Mouse (Mus musculus): Measurements from ENCODE around the gene Bcas3. TPM values are rescaled to one million over a fixed set of nuclear protein-coding genes. Genes with fewer than 3 reads are reported as not detected.

Gene Bcas3
- polyA plus RNA-seq, 1 experiment from 2014 or later: 18.1 TPM

GRCm38 (mm10) chr11:85833081-85833521, 480.1 kb downstream of the Bcas3 start:
- WGBS (ENCODE audit: insufficient replicate concordance): under 1% methylated on average over 52 of the region's 54 CpGs
- no peak for ATAC-seq (ENCODE audit: insufficient read depth)
- peak overlapping the region; percentile 45; the same call in 1 of the 2 replicates for H3K27ac ChIP-seq (replicated peaks)
- H3K4me2 ChIP-seq: peak overlapping the region; percentile 57
- H3K4me1 ChIP-seq (replicated peaks): peaks cover 43% of the 10 kb centered on the region
- peak overlapping the region; percentile 48 for H3K4me3 ChIP-seq (replicated peaks)
- no peaks in the 10 kb centered on the region for H3K36me3 ChIP-seq (replicated peaks)
- peaks cover 100% of the 10 kb centered on the region for H3K27me3 ChIP-seq
- no peaks in the 10 kb centered on the region for H3K9me3 ChIP-seq (replicated peaks)
- H3K9ac ChIP-seq: peak overlapping the region; percentile 30; the same call in 1 of the 2 replicates

GRCm38 (mm10) chr11:85833761-85834385, 480.9 kb downstream of the Bcas3 start:
- WGBS (ENCODE audit: insufficient replicate concordance): 6% methylated on average over 11 of the region's 11 CpGs
- Histone ChIP-seq H3K27me3 (peaks cover 100% of the 10 kb centered on the region), H3K9ac (no peak overlapping the region), H3K27ac (replicated peaks) (no peak overlapping the region), H3K4me1 (replicated peaks) (peaks cover 41% of the 10 kb centered on the region), H3K4me2 (peak overlapping the region; percentile 57; the same call in 1 of the 2 replicates), H3K9me3 (replicated peaks) (no peaks in the 10 kb centered on the region), H3K4me3 (replicated peaks) (peak overlapping the region; percentile 48), H3K36me3 (replicated peaks) (no peaks in the 10 kb centered on the region)
- no peak for ATAC-seq (ENCODE audit: insufficient read depth)

GRCm38 (mm10) chr11:85834386-85834931, 481.5 kb downstream of the Bcas3 start:
- 3% methylated on average over 17 of the region's 17 CpGs for WGBS (ENCODE audit: insufficient replicate concordance)
- H3K9ac ChIP-seq: no peak overlapping the region
- no peak for ATAC-seq (ENCODE audit: insufficient read depth)

GRCm38 (mm10) chr11:85835001-85835752, 482.2 kb downstream of the Bcas3 start:
- Histone ChIP-seq H3K4me3 (replicated peaks) (peak overlapping the region; percentile 5; the same call in 1 of the 2 replicates), H3K27ac (replicated peaks) (no peak overlapping the region), H3K9ac (no peak overlapping the region), H3K4me2 (no peak overlapping the region), H3K9me3 (replicated peaks) (no peaks in the 10 kb centered on the region), H3K4me1 (replicated peaks) (peaks cover 29% of the 10 kb centered on the region), H3K27me3 (peaks cover 100% of the 10 kb centered on the region), H3K36me3 (replicated peaks) (no peaks in the 10 kb centered on the region)
- WGBS (ENCODE audit: insufficient replicate concordance): 9% methylated on average over 9 of the region's 9 CpGs
- ATAC-seq (ENCODE audit: insufficient read depth): no peak

More at GRCm38 (mm10) chr11:85834386-85834931, 481.5 kb downstream of the Bcas3 start:
- Histone ChIP-seq H3K27ac (replicated peaks) (no peak overlapping the region), H3K4me2 (no peak overlapping the region), H3K4me3 (replicated peaks) (peak overlapping the region; percentile 48; the same call in 1 of the 2 replicates), H3K27me3 (peaks cover 100% of the 10 kb centered on the region), H3K36me3 (replicated peaks) (no peaks in the 10 kb centered on the region), H3K9me3 (replicated peaks) (no peaks in the 10 kb centered on the region), H3K4me1 (replicated peaks) (peaks cover 35% of the 10 kb centered on the region)

GRCm38 (mm10) chr11:85835753-85836522, 483.0 kb downstream of the Bcas3 start:
- Histone ChIP-seq H3K4me1 (replicated peaks) (peaks cover 31% of the 10 kb centered on the region), H3K27ac (replicated peaks) (no peak overlapping the region), H3K9me3 (replicated peaks) (no peaks in the 10 kb centered on the region), H3K9ac (no peak overlapping the region), H3K36me3 (replicated peaks) (no peaks in the 10 kb centered on the region), H3K4me2 (no peak overlapping the region), H3K27me3 (peaks cover 100% of the 10 kb centered on the region), H3K4me3 (replicated peaks) (no peak overlapping the region)
- 7% methylated on average over 16 of the region's 16 CpGs for WGBS (ENCODE audit: insufficient replicate concordance)
- ATAC-seq (ENCODE audit: insufficient read depth): no peak

- peaks cover 34% of the 10 kb centered on the region for H3K4me1 ChIP-seq (replicated peaks)
- H3K4me2 ChIP-seq: 0 out of 2 replicates have a peak overlapping the region, but pooled peaks have one; percentile 1
- no peak for ATAC-seq (ENCODE audit: insufficient read depth)
- H3K27ac ChIP-seq (replicated peaks): no peak overlapping the region
- 7% methylated on average over 32 of the region's 32 CpGs for WGBS (ENCODE audit: insufficient replicate concordance)
- H3K9ac ChIP-seq: no peak overlapping the region
- H3K36me3 ChIP-seq (replicated peaks): no peaks in the 10 kb centered on the region
- no peak overlapping the region for H3K4me3 ChIP-seq (replicated peaks)
- peaks cover 100% of the 10 kb centered on the region for H3K27me3 ChIP-seq
- H3K9me3 ChIP-seq (replicated peaks): no peaks in the 10 kb centered on the region
Observed at GRCm38 (mm10) chr11:85836523-85837290, 483.7 kb downstream of the Bcas3 start.

GRCm38 (mm10) chr11:85837291-85837647, 484.3 kb downstream of the Bcas3 start:
- H3K4me2 ChIP-seq: peak overlapping the region; percentile 15; the same call in 1 of the 2 replicates
- H3K4me1 ChIP-seq (replicated peaks): peaks cover 33% of the 10 kb centered on the region
- no peak overlapping the region for H3K27ac ChIP-seq (replicated peaks)
- no peak overlapping the region for H3K9ac ChIP-seq
- ATAC-seq (ENCODE audit: insufficient read depth): no peak
- H3K27me3 ChIP-seq: peaks cover 100% of the 10 kb centered on the region
- 3% methylated on average over 18 of the region's 18 CpGs for WGBS (ENCODE audit: insufficient replicate concordance)
- H3K36me3 ChIP-seq (replicated peaks): no peaks in the 10 kb centered on the region
- H3K4me3 ChIP-seq (replicated peaks): no peak overlapping the region; the same call in 1 of the 2 replicates
- H3K9me3 ChIP-seq (replicated peaks): no peaks in the 10 kb centered on the region

- WGBS (ENCODE audit: insufficient replicate concordance): 4% methylated on average over 67 of the region's 67 CpGs
- H3K36me3 ChIP-seq (replicated peaks): no peaks in the 10 kb centered on the region
- H3K4me2 ChIP-seq: peak overlapping the region; percentile 15; the same call in 1 of the 2 replicates
Observed at GRCm38 (mm10) chr11:85837648-85838423, 484.9 kb downstream of the Bcas3 start.

GRCm38 (mm10) chr11:85838424-85839257, 485.7 kb downstream of the Bcas3 start:
- Histone ChIP-seq H3K4me2 (no peak overlapping the region), H3K4me1 (replicated peaks) (peaks cover 31% of the 10 kb centered on the region), H3K36me3 (replicated peaks) (no peaks in the 10 kb centered on the region), H3K9ac (no peak overlapping the region), H3K9me3 (replicated peaks) (no peaks in the 10 kb centered on the region), H3K27ac (replicated peaks) (no peak overlapping the region), H3K27me3 (peaks cover 100% of the 10 kb centered on the region), H3K4me3 (replicated peaks) (0 out of 2 replicates have a peak overlapping the region, but pooled peaks have one; percentile 4)
- 10% methylated on average over 20 of the region's 20 CpGs for WGBS (ENCODE audit: insufficient replicate concordance)
- no peak for ATAC-seq (ENCODE audit: insufficient read depth)

More at GRCm38 (mm10) chr11:85837648-85838423, 484.9 kb downstream of the Bcas3 start:
- no peak overlapping the region for H3K27ac ChIP-seq (replicated peaks)
- no peaks in the 10 kb centered on the region for H3K9me3 ChIP-seq (replicated peaks)
- peak overlapping the region; percentile 4; the same call in 1 of the 2 replicates for H3K4me3 ChIP-seq (replicated peaks)
- ATAC-seq (ENCODE audit: insufficient read depth): no peak
- no peak overlapping the region for H3K9ac ChIP-seq
- peaks cover 100% of the 10 kb centered on the region for H3K27me3 ChIP-seq
- peaks cover 29% of the 10 kb centered on the region for H3K4me1 ChIP-seq (replicated peaks)

All from liver, embryonic 15.5 days (tissue).